Mouse (Mus musculus): ENCODE data around the gene Ttc34.

DNA sequence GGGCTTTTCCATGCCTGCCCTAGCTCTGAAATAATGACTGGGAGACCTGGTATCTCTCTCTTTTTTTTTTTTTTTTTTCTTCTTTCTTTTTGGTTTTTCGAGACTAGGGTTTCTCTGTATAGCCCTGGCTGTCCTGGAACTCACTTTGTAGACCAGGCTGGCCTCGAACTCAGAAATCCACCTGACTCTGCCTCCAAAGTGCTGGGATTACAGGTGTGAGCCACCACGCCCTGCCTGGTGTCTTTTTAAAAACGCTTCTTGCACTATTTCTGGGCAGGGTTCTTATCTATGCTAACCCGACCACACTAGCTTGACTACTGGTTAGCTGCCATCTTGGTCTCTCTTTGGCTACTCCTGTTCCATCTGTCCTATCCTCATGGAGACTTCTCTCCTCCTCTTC lies 71.2 kb downstream of the Ttc34 start:
- no peak for TF ChIP-seq CTCF (IDR thresholded peaks at IDR 0.05; ENCODE audit: low read depth, low read length)
- TF ChIP-seq GATA1 (IDR thresholded peaks at IDR 0.05; ENCODE audit: borderline replicate concordance, low read length): no peak
- no peak for TF ChIP-seq POLR2AphosphoS5 (IDR thresholded peaks at IDR 0.05; ENCODE audit: insufficient replicate concordance, low read depth, low read length)
- TF ChIP-seq TAL1 (conservative IDR thresholded peaks at IDR 0.05; ENCODE audit: low read depth, low read length): no peak

Data from G1E (cell line).